Mouse (Mus musculus) CH12.LX (cell line): ENCODE measurements around the gene Btn1a1. TPM values are rescaled to one million over a fixed set of nuclear protein-coding genes. Genes with fewer than 3 reads are reported as not detected.

ENCODE experiments used
- DNase-seq: peaks from one replicate; pipeline ENCODE4 v3.0.0-alpha.2; 2013; ENCODE audit errors: extremely low read depth
- H3K27ac ChIP-seq: 2 replicates; pipeline ENCODE4 v1.5.1; 2012; ENCODE audit warnings: low read depth, mild to moderate bottlenecking, control low read depth, moderate library complexity; ENCODE audit not compliant: insufficient read depth
- H3K27me3 ChIP-seq: replicated peaks from 2 replicates; pipeline ENCODE3; 2012; ENCODE audit warnings: inconsistent platforms
- H3K36me3 ChIP-seq, 2 experiments: replicated peaks in 1 of 2; 2 replicates each; pipeline versions ENCODE3 to v1.6.1; 2012; ENCODE audit warnings: inconsistent platforms in 1 of 2, low read length in 1 of 2, mild to moderate bottlenecking in 1 of 2, mixed read lengths in 1 of 2, moderate library complexity in 1 of 2; ENCODE audit not compliant: control insufficient read depth in 1 of 2, insufficient read depth in 1 of 2
- H3K4me1 ChIP-seq, 2 experiments: 2 replicates each; pipeline ENCODE4 v1.6.1; 2012; ENCODE audit warnings: inconsistent platforms in 1 of 2, moderate library complexity in 1 of 2; ENCODE audit not compliant: insufficient read depth in 2 of 2, control insufficient read depth in 1 of 2
- H3K4me2 ChIP-seq: 2 replicates; pipeline ENCODE4 v1.6.1; 2012; ENCODE audit warnings: low read depth, mild to moderate bottlenecking, control low read depth; ENCODE audit not compliant: poor library complexity, insufficient read depth, severe bottlenecking
- H3K4me3 ChIP-seq, 3 experiments: fragments of 150-350 bp in 1 of 3; sonication (generic) in 1 of 3; replicated peaks in 1 of 3; 2 replicates each; pipeline versions ENCODE3 to v1.5.1; 2011 to 2012; ENCODE audit warnings: low read depth in 2 of 3, low read length in 2 of 3, mild to moderate bottlenecking in 2 of 3, moderate library complexity in 2 of 3, control low read depth in 1 of 3, improper control_type of control experiment in 1 of 3, inconsistent platforms in 1 of 3, mixed read lengths in 1 of 3; ENCODE audit not compliant: poor library complexity in 1 of 3
- H3K79me2 ChIP-seq: replicated peaks from 2 replicates; pipeline ENCODE4 v1.6.1; 2012; ENCODE audit warnings: mild to moderate bottlenecking, moderate library complexity; ENCODE audit not compliant: control insufficient read depth, poor library complexity, insufficient read depth, severe bottlenecking; ENCODE audit errors: extremely low read depth
- H3K9ac ChIP-seq: 2 replicates; pipeline ENCODE4 v1.6.1; 2012; ENCODE audit warnings: low read depth, mild to moderate bottlenecking, control low read depth, moderate library complexity; ENCODE audit not compliant: insufficient read depth
- H3K9me3 ChIP-seq: replicated peaks from 2 replicates; pipeline ENCODE3; 2012; ENCODE audit warnings: low read length, inconsistent platforms, mixed read lengths
- BHLHE40 ChIP-seq: IDR thresholded peaks from 2 replicates; pipeline ENCODE4 v1.6.1; 2011; ENCODE audit warnings: mild to moderate bottlenecking, low read depth, low read length, improper control_type of control experiment
- CTCF ChIP-seq, 2 experiments: IDR thresholded peaks in 1 of 2; conservative IDR thresholded peaks in 1 of 2; 2 replicates each; pipeline ENCODE4 v1.5.1; 2011 to 2012; ENCODE audit warnings: low read depth in 2 of 2, low read length in 2 of 2, improper control_type of control experiment in 1 of 2, inconsistent platforms in 1 of 2, mild to moderate bottlenecking in 1 of 2, moderate library complexity in 1 of 2
- ELF1 ChIP-seq: IDR thresholded peaks from 2 replicates; pipeline ENCODE4 v1.6.1; 2014; ENCODE audit warnings: low read depth, mild to moderate bottlenecking, inconsistent platforms, low read length, improper control_type of control experiment
- EP300 ChIP-seq: IDR thresholded peaks from 2 replicates; pipeline ENCODE4 v1.6.1; 2011; ENCODE audit warnings: low read length, improper control_type of control experiment
- HCFC1 ChIP-seq: IDR thresholded peaks from 2 replicates; pipeline ENCODE4 v1.6.1; 2012; ENCODE audit warnings: low read depth, mild to moderate bottlenecking, inconsistent platforms, low read length, improper control_type of control experiment
- KAT2A ChIP-seq: IDR thresholded peaks from 2 replicates; pipeline ENCODE4 v1.6.1; 2012; ENCODE audit warnings: low read length, improper control_type of control experiment, inconsistent platforms; ENCODE audit not compliant: insufficient replicate concordance
- MAFK ChIP-seq: IDR thresholded peaks from 2 replicates; pipeline ENCODE4 v1.6.1; 2011; ENCODE audit warnings: low read length, improper control_type of control experiment; ENCODE audit not compliant: insufficient replicate concordance
- MAX ChIP-seq: IDR thresholded peaks from 2 replicates; pipeline ENCODE4 v1.6.1; 2011; ENCODE audit warnings: low read length, improper control_type of control experiment
- MEF2A ChIP-seq: IDR thresholded peaks from 2 replicates; pipeline ENCODE4 v1.6.1; 2014; ENCODE audit warnings: low read depth, mild to moderate bottlenecking, inconsistent platforms, low read length, improper control_type of control experiment, borderline replicate concordance
- MYC ChIP-seq: IDR thresholded peaks from 2 replicates; pipeline ENCODE4 v1.6.1; 2011; ENCODE audit warnings: low read depth, mild to moderate bottlenecking, improper control_type of control experiment, low read length
- NRF1 ChIP-seq: IDR thresholded peaks from 2 replicates; pipeline ENCODE4 v1.6.1; 2014; ENCODE audit warnings: low read depth, mild to moderate bottlenecking, inconsistent platforms, low read length, improper control_type of control experiment, moderate library complexity
- RCOR1 ChIP-seq: conservative IDR thresholded peaks from 2 replicates; pipeline ENCODE4 v1.6.1; 2012; ENCODE audit warnings: low read depth, mild to moderate bottlenecking, inconsistent platforms, low read length, improper control_type of control experiment
- SIN3A ChIP-seq: IDR thresholded peaks from 2 replicates; pipeline ENCODE4 v1.6.1; 2012; ENCODE audit warnings: low read length, improper control_type of control experiment, inconsistent platforms
- TBP ChIP-seq: conservative IDR thresholded peaks from 2 replicates; pipeline ENCODE4 v1.6.1; 2011; ENCODE audit warnings: low read depth, low read length, improper control_type of control experiment
- TCF12 ChIP-seq: IDR thresholded peaks from 2 replicates; pipeline ENCODE4 v1.6.1; 2014; ENCODE audit warnings: low read depth, mild to moderate bottlenecking, inconsistent platforms, low read length, improper control_type of control experiment
- USF1 ChIP-seq: IDR thresholded peaks from 2 replicates; pipeline ENCODE4 v1.6.1; 2014; ENCODE audit warnings: low read depth, mild to moderate bottlenecking, inconsistent platforms, low read length, improper control_type of control experiment
- USF2 ChIP-seq: conservative IDR thresholded peaks from 2 replicates; pipeline ENCODE4 v1.6.1; 2011; ENCODE audit warnings: low read depth, low read length, improper control_type of control experiment
- ZMIZ1 ChIP-seq: IDR thresholded peaks from 2 replicates; pipeline ENCODE4 v1.6.1; 2012; ENCODE audit warnings: low read depth, mild to moderate bottlenecking, inconsistent platforms, low read length, improper control_type of control experiment
- dilution Hi-C: fragments of 300-500 bp; cut with MboI; formaldehyde crosslinking; loops from 2 replicates; pipeline ENCODE4 v1.14.3; 2020; ENCODE audit warnings: low sequenced_read_pairs; ENCODE audit not compliant: extremely low pct_unique_long_range_greater_than_20kb, extremely low pct_ligation_motif_present
- in situ Hi-C: fragments of 300-500 bp; cut with MboI; formaldehyde crosslinking; loops from 3 replicates; pipeline ENCODE4 v1.14.3; 2019; ENCODE audit warnings: low sequenced_read_pairs, low pct_ligation_motif_present, low pct_unique_long_range_greater_than_20kb, mixed read lengths
- polyA plus RNA-seq: library from polyadenylated mRNA; unstranded; fragments of >175 nt; gene quantifications from 2 replicates; pipeline ENCODE4 v1.2.1, GENCODE M21; 2012; ENCODE audit warnings: low read depth; ENCODE audit not compliant: insufficient read length
- total RNA-seq, 2 experiments: library from RNA; depleted of rRNA; stranded (reverse); fragments of 300-350 nt in 1 of 2; fragments of >200 nt in 1 of 2; gene quantifications; 2 replicates each; pipeline ENCODE4 v1.2.3; 2012 to 2014

Btn1a1 gene
- total and polyA plus RNA-seq, 3 experiments, result 0.20 to 0.51 (median 0.21) TPM

DNA sequence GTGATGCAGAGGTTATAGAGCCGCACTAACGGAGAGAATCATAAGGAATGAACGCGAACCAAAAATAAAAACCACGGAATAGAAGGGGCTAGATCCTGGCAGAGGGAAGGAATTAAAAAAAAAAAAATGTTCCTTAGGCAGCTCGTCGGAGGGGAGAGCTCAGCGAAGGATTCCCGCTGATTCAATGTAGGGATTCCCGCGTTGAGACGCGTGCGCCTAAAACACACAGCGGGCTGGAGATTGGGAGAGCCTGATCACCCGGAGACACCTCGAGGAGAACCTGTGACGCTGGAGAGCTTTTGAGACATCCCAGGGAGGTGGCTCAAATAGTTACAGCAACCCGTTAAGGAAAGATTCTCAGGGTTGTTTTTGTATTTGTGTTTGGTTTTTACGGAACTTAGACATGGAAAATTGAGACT is 53.5 kb downstream of the Btn1a1 start:
- H3K36me3 ChIP-seq, result peaks cover 3 to 13% of the 10 kb centered on the region in 2 experiments
- no peak overlapping the region; the same call in 1 of the 2 replicates for H3K27ac ChIP-seq
- peaks cover 29% of the 10 kb centered on the region for H3K27me3 ChIP-seq

GRCm38 (mm10) chr13:23411311-23412210 is 54.1 kb downstream of the Btn1a1 start:
- no peak overlapping the region; the same call in 1 of the 2 replicates for H3K9ac ChIP-seq
- H3K9me3 ChIP-seq, result no peaks in the 10 kb centered on the region
- dilution Hi-C loops (no loop called here), in situ Hi-C loops (loop anchor here (5.0 kb wide), 1 partner anchor 119 kb away; no protein-coding TSS in a partner anchor)
- H3K4me1 ChIP-seq, result peaks cover 0 to 8% of the 10 kb centered on the region in 2 experiments; a peak in 1 of 4 replicates
- peak overlapping the region; percentile 58 to 67 (median 61) for H3K4me3 ChIP-seq
- peak; percentile 83 for DNase-seq
- TF ChIP-seq MAX, result peak; percentile 36; the same call in 1 of the 2 replicates
- no peak for TF ChIP-seq HCFC1
- TF ChIP-seq MAFK, result 0 out of 2 replicates have a peak, but pooled peaks have one; percentile 40
- TF ChIP-seq TBP, result peak; percentile 99
- TF ChIP-seq MEF2A, result peak; percentile 66; the same call in 1 of the 2 replicates
- no peak for TF ChIP-seq RCOR1
- TF ChIP-seq CTCF (conservative IDR thresholded peaks at IDR 0.05 in 1 of 2, IDR thresholded peaks at IDR 0.05 in 1 of 2; ENCODE audit: low read depth in 2 of 2, low read length in 2 of 2), result peak in 1 of 2 experiments; percentile 26; a peak in 2 of 4 replicates
- no peak for TF ChIP-seq KAT2A
- TF ChIP-seq TCF12, result peak; percentile 35; the same call in 1 of the 2 replicates
- no peak for TF ChIP-seq EP300
- H3K4me2 ChIP-seq, result peak overlapping the region; percentile 83
- peaks cover 0 to 8% of the 10 kb centered on the region in 2 experiments for H3K36me3 ChIP-seq
- no peaks in the 10 kb centered on the region for H3K79me2 ChIP-seq
- no peak overlapping the region for H3K27ac ChIP-seq
- peaks cover 34% of the 10 kb centered on the region for H3K27me3 ChIP-seq

More for the DNA sequence above, 53.5 kb downstream of the Btn1a1 start:
- no peaks in the 10 kb centered on the region for H3K9me3 ChIP-seq
- dilution Hi-C loops (no loop called here), in situ Hi-C loops (loop anchor here (5.0 kb wide), 1 partner anchor 120 kb away; no protein-coding TSS in a partner anchor)
- peak overlapping the region; percentile 58 to 67 (median 61) for H3K4me3 ChIP-seq
- H3K4me2 ChIP-seq, result peak overlapping the region; percentile 83
- TF ChIP-seq NRF1 (no peak), ZMIZ1 (no peak), ELF1 (no peak), BHLHE40 (no peak), USF2 (no peak), SIN3A (no peak), USF1 (no peak), MYC (no peak)
- peaks cover 0 to 8% of the 10 kb centered on the region in 2 experiments; a peak in 1 of 4 replicates for H3K4me1 ChIP-seq
- H3K79me2 ChIP-seq, result no peaks in the 10 kb centered on the region
- DNase-seq, result no peak
- peak overlapping the region; percentile 60 for H3K9ac ChIP-seq
